Mouse (Mus musculus): Measurements from ENCODE around the gene BC035947.
"Not testable (repeated sequence)": the region's sequence is repeated elsewhere in the genome, so short reads cannot be mapped to it uniquely, and the experiment has no call there.

BC035947 gene

GRCm38 (mm10) chr1:78511621-78512160, at the start of gene BC035947:
Gene BC035947 (minus strand): TSS chr1:78512158.
- DNase-seq (ENCODE audit: low read depth, low spot score), result no peak

GRCm38 (mm10) chr1:78554012-78554666, 42.2 kb upstream of the BC035947 start:
- DNase-seq (ENCODE audit: low read depth, low spot score), result no peak

GRCm38 (mm10) chr1:78548961-78549360, 37.0 kb upstream of the BC035947 start:
- no peak for DNase-seq (ENCODE audit: low read depth, low spot score)

GRCm38 (mm10) chr1:78546258-78546657, 34.3 kb upstream of the BC035947 start:
- no peak for DNase-seq (ENCODE audit: low read depth, low spot score)

GRCm38 (mm10) chr1:78543631-78544030, 31.7 kb upstream of the BC035947 start:
- not testable (repeated sequence) for DNase-seq (ENCODE audit: low read depth, low spot score)

GRCm38 (mm10) chr1:78539166-78539565, 27.2 kb upstream of the BC035947 start:
- DNase-seq (ENCODE audit: low read depth, low spot score), result no peak

- peak; percentile 48 for DNase-seq (ENCODE audit: low read depth, low spot score)
These were observed 26.4 kb upstream of the BC035947 start for GRCm38 (mm10) chr1:78538396-78538795.

GRCm38 (mm10) chr1:78537494-78538010, 25.6 kb upstream of the BC035947 start:
- DNase-seq (ENCODE audit: low read depth, low spot score), result peak; percentile 94

- DNase-seq (ENCODE audit: low read depth, low spot score), result peak; percentile 86
These were observed 24.6 kb upstream of the BC035947 start for GRCm38 (mm10) chr1:78536310-78537164.

GRCm38 (mm10) chr1:78534428-78535150, 22.6 kb upstream of the BC035947 start:
- no peak for DNase-seq (ENCODE audit: low read depth, low spot score)

GRCm38 (mm10) chr1:78532184-78532800, 20.3 kb upstream of the BC035947 start:
- no peak for DNase-seq (ENCODE audit: low read depth, low spot score)

- DNase-seq (ENCODE audit: low read depth, low spot score), result no peak
These were observed 18.7 kb upstream of the BC035947 start for GRCm38 (mm10) chr1:78530500-78531215.

- no peak for DNase-seq (ENCODE audit: low read depth, low spot score)
These were observed 17.1 kb upstream of the BC035947 start for GRCm38 (mm10) chr1:78529011-78529410.

GRCm38 (mm10) chr1:78528356-78528755, 16.4 kb upstream of the BC035947 start:
- DNase-seq (ENCODE audit: low read depth, low spot score), result no peak

- peak; percentile 75 for DNase-seq (ENCODE audit: low read depth, low spot score)
These were observed 13.4 kb upstream of the BC035947 start for GRCm38 (mm10) chr1:78525189-78525886.

GRCm38 (mm10) chr1:78518907-78519306, 6.9 kb upstream of the BC035947 start:
- no peak for DNase-seq (ENCODE audit: low read depth, low spot score)

- no peak for DNase-seq (ENCODE audit: low read depth, low spot score)
These were observed 798 bp upstream of the BC035947 start for GRCm38 (mm10) chr1:78512756-78513155.

- no peak for DNase-seq (ENCODE audit: low read depth, low spot score)
These were observed 1.1 kb downstream of the BC035947 start, which contains the start of gene Mogat1 for GRCm38 (mm10) chr1:78510862-78511261. Gene Mogat1 (plus strand): TSS chr1:78510991.

GRCm38 (mm10) chr1:78507137-78507536, 4.8 kb downstream of the BC035947 start:
- DNase-seq (ENCODE audit: low read depth, low spot score), result no peak

- no peak for DNase-seq (ENCODE audit: low read depth, low spot score)
These were observed 9.4 kb downstream of the BC035947 start for GRCm38 (mm10) chr1:78502527-78502926.
